Mouse (Mus musculus) heart, embryonic 13.5 days (tissue): ENCODE data around the gene Pex11b. TPM values are rescaled to one million over a fixed set of nuclear protein-coding genes. Genes with fewer than 3 reads are reported as not detected.

Experiments used
- ATAC-seq: fragments of 200-750 bp; cut with Nextera tagmentation; 2 replicates; pipeline ENCODE4 v1.8.0; 2017; ENCODE audit warnings: moderate TSS enrichment; ENCODE audit not compliant: insufficient number of reproducible peaks, low FRiP score, low TSS enrichment; ENCODE audit errors: extremely low read depth
- H3K27ac ChIP-seq: fragments of 300-500 bp; sonication (generic); replicated peaks from 2 replicates; pipeline ENCODE4 v1.5.1; 2015; ENCODE audit warnings: moderate library complexity, mild to moderate bottlenecking, inconsistent platforms
- H3K27me3 ChIP-seq: fragments of 300-500 bp; sonication (generic); replicated peaks from 2 replicates; pipeline ENCODE4 v1.6.1; 2015; ENCODE audit warnings: mild to moderate bottlenecking, inconsistent platforms
- H3K36me3 ChIP-seq: fragments of 300-500 bp; sonication (generic); 2 replicates; pipeline ENCODE4 v1.6.1; 2015; ENCODE audit warnings: mild to moderate bottlenecking, inconsistent platforms
- H3K4me1 ChIP-seq: fragments of 300-500 bp; sonication (generic); 2 replicates; pipeline ENCODE4 v1.6.1; 2015; ENCODE audit warnings: inconsistent platforms
- H3K4me2 ChIP-seq: fragments of 300-500 bp; sonication (generic); 2 replicates; pipeline ENCODE4 v1.6.1; 2015; ENCODE audit warnings: inconsistent platforms, mild to moderate bottlenecking, moderate library complexity
- H3K4me3 ChIP-seq: fragments of 300-500 bp; sonication (generic); 2 replicates; pipeline ENCODE4 v1.5.1; 2015; ENCODE audit warnings: moderate library complexity, mild to moderate bottlenecking, inconsistent platforms
- H3K9ac ChIP-seq: fragments of 300-500 bp; sonication (generic); 2 replicates; pipeline ENCODE4 v1.6.1; 2015; ENCODE audit warnings: inconsistent platforms, mild to moderate bottlenecking, moderate library complexity
- H3K9me3 ChIP-seq: fragments of 300-500 bp; sonication (generic); 2 replicates; pipeline ENCODE4 v1.6.1; 2016; ENCODE audit warnings: inconsistent platforms
- WGBS: fragments of 180-500 bp; shearing (Covaris S2); methylation state at CpG from one replicate; pipeline ENCODE4 v1.1.7; 2015; ENCODE audit warnings: mixed read lengths; 5-methylcytosine and 5-hydroxymethylcytosine counted together
- polyA plus RNA-seq: library from polyadenylated mRNA; unstranded; fragments of >200 nt; fragmentation: Nextera tagmentation; extraction: Ambion mirVana; gene quantifications from 2 replicates; pipeline ENCODE4 v1.2.1, GENCODE M21; 2015

The Pex11b gene
- polyA plus RNA-seq, 1 experiment from 2014 or later, result 35.8 TPM

DNA sequence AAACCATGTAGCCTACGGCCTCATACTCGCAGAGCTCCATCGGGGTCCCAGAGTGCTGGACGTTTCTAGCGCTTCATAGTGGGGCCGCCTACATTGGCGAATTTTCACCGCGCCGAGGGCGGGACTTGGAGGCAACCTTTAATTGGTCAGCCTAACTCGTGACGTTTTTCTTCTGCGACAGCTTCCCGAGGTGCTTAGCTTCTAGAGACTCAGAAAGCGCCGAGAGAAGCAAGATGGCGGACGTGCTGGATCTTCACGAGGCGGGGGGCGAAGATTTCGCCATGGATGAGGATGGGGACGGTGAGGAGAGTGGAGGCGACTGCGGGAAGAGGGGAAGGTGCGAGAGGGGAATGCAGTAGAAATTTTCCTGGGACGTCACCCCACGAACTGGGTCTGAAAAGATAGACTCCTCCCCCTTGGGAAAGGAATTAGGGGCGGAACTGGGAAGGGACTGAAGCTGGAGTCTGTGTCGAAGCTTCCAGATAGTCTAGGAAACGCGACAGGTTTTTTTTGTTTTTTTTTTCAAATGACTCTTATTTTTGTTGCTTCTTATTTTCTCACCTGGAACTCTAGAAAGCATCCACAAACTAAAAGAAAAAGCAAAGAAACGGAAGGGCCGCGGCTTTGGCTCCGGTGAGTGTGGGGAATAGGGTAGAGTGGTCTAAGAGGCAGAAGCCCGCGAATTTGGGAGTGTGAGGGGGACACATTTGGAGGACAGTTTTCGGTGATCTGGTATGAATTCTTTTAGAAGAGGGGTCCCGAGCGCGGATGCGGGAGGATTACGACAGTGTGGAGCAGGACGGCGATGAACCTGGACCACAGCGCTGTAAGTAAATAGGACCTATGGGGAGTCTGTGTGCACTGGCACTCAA lies 5.2 kb upstream of the Pex11b start, which contains the start of gene Rbm8a:
Gene Rbm8a, plus strand, starts transcription at position 205 of the 872 bp plus-strand sequence.
- Histone ChIP-seq H3K9ac (peak within 1 kb of the TSS; percentile 90), H3K4me2 (peak within 1 kb of the TSS; percentile 89), H3K27ac (peak within 1 kb of the TSS; percentile 82), H3K4me3 (peak within 1 kb of the TSS; percentile 78), H3K4me1 (peaks cover 25% of the 10 kb centered on the region), H3K27me3 (no peaks in the 10 kb centered on the region), H3K36me3 (peaks cover 60% of the 10 kb centered on the region), H3K9me3 (no peaks in the 10 kb centered on the region)
- WGBS, result under 1% methylated on average over 48 of the region's 48 CpGs
- peak; percentile 88 for ATAC-seq

DNA sequence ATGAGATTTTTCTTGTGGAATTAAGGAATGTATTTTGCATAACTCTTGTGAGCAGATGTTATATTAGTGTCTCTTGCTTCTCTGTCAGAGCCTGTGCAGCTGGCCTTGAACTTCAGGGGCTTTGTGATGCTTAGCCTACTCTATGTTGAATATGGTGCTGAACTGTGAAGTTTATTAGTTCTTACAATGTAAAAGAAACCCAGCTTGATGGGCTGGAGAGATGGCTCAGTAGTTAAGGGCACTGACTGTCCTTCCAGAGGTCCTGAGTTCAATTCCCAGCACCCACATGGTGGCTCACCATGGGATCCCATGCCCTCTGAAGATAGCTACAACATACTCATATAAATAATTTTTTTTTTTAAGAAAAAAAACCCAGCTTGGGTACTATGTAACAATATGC lies 3.1 kb upstream of the Pex11b start:
- H3K4me2 ChIP-seq, result no peak overlapping the region
- H3K9ac ChIP-seq, result no peak overlapping the region
- no peak for ATAC-seq
- no peaks in the 10 kb centered on the region for H3K9me3 ChIP-seq
- H3K4me3 ChIP-seq, result no peak overlapping the region
- no peaks in the 10 kb centered on the region for H3K27me3 ChIP-seq
- peaks cover 40% of the 10 kb centered on the region for H3K4me1 ChIP-seq
- peaks cover 44% of the 10 kb centered on the region for H3K36me3 ChIP-seq
- no peak overlapping the region for H3K27ac ChIP-seq

DNA sequence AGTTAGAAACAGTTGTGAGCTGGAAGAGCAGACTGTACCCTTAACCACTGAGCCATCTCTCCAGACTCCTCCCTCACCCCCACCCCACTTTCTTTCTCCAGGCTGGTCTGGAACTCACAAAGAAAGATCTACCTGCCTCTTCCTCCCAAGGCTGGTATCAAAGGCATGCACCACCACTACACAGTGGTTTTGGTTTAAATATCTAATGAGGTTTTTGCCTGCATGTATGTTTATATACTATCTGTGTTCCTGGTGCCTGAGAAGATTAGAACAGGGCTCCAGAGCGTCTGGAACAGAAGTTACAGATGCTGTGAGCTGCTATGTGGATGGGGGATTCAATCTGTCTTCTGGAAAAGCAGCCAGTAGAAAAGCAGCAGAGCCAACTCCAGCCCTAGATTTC lies 1.2 kb upstream of the Pex11b start:
- no peak overlapping the region for H3K4me2 ChIP-seq
- 36% methylated on average over 1 of the region's 1 CpGs for WGBS
- H3K27me3 ChIP-seq, result no peaks in the 10 kb centered on the region
- H3K27ac ChIP-seq, result no peak overlapping the region
- H3K9me3 ChIP-seq, result no peaks in the 10 kb centered on the region
- H3K9ac ChIP-seq, result no peak overlapping the region
- no peak for ATAC-seq
- peaks cover 53% of the 10 kb centered on the region for H3K36me3 ChIP-seq
- H3K4me3 ChIP-seq, result no peak overlapping the region
- H3K4me1 ChIP-seq, result peaks cover 37% of the 10 kb centered on the region

DNA sequence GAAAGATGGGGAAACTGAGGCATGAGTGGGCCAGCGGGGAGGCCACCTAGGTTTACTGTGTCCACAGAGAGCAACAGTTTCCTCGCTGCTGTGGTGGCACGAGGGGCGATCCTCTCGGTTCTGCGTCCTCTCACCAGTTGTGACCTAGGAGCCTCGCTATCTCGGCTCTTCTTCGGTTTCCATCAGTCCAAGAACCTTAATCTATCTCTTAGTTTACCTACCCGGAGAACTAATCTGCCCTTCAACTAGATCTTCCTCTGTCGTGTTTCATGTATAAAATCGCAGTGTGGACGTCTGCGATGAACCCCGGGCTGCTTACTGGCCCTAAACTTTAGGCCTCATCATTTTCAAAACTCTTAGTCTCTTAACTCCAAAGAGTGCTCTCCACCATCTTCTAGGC lies 730 bp downstream of the Pex11b start:
- H3K27ac ChIP-seq, result peak overlapping the region; percentile 78
- H3K9me3 ChIP-seq, result no peaks in the 10 kb centered on the region
- H3K4me3 ChIP-seq, result peak overlapping the region; percentile 81
- H3K36me3 ChIP-seq, result peaks cover 68% of the 10 kb centered on the region
- ATAC-seq, result no peak
- 7% methylated on average over 15 of the region's 15 CpGs for WGBS
- H3K9ac ChIP-seq, result peak overlapping the region; percentile 97
- H3K4me2 ChIP-seq, result peak overlapping the region; percentile 90
- H3K4me1 ChIP-seq, result peaks cover 29% of the 10 kb centered on the region
- no peaks in the 10 kb centered on the region for H3K27me3 ChIP-seq

DNA sequence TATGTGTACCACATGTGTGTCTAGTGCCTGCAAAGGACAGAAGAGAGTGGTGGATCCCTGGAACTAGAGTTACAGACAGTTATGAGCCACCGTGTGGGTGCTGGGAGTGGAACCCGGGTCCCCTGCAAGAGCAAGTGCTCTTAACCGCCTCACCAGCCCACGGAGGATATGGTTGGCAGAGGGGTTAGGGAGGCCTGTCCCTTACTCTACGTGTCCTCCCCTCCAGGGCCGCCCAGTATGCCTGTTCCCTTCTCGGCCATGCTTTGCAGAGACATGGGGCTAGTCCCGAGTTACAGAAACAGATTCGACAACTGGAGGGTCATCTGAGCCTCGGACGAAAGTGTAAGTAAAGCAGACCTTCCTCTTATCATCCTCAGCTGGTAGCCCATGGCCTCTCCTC lies 1.3 kb downstream of the Pex11b start:
- no peak for ATAC-seq
- Histone ChIP-seq H3K9ac (peak overlapping the region; percentile 97), H3K27me3 (no peaks in the 10 kb centered on the region), H3K4me3 (peak overlapping the region; percentile 81), H3K4me2 (peak overlapping the region; percentile 90), H3K27ac (no peak overlapping the region), H3K9me3 (no peaks in the 10 kb centered on the region), H3K4me1 (peaks cover 24% of the 10 kb centered on the region), H3K36me3 (peaks cover 68% of the 10 kb centered on the region)
- 60% methylated on average over 11 of the region's 11 CpGs for WGBS

DNA sequence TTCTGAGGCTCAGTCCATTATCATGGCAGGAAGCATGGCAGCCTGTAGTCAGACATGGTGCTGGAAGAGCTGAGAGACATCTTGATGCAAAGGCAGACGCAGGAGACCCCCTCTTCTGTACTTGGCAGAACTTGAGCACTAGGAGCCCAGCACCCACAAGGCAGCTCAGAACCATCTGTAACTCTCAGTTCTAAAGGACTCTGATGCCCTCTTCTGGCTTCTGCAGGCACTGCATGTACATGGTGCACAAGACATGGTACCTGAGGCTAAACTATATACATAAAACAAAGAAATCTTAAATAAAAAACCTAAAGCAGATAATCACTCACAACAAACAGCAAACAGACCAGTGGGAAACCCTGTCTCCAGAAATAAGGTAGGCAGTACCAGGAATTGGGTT lies 4.0 kb downstream of the Pex11b start:
- H3K4me3 ChIP-seq, result no peak overlapping the region
- H3K27me3 ChIP-seq, result no peaks in the 10 kb centered on the region
- 72% methylated on average over 1 of the region's 1 CpGs for WGBS
- H3K9me3 ChIP-seq, result no peaks in the 10 kb centered on the region
- ATAC-seq, result no peak
- H3K27ac ChIP-seq, result no peak overlapping the region
- H3K9ac ChIP-seq, result no peak overlapping the region
- H3K4me2 ChIP-seq, result no peak overlapping the region
- peaks cover 62% of the 10 kb centered on the region for H3K36me3 ChIP-seq
- peaks cover 22% of the 10 kb centered on the region for H3K4me1 ChIP-seq

DNA sequence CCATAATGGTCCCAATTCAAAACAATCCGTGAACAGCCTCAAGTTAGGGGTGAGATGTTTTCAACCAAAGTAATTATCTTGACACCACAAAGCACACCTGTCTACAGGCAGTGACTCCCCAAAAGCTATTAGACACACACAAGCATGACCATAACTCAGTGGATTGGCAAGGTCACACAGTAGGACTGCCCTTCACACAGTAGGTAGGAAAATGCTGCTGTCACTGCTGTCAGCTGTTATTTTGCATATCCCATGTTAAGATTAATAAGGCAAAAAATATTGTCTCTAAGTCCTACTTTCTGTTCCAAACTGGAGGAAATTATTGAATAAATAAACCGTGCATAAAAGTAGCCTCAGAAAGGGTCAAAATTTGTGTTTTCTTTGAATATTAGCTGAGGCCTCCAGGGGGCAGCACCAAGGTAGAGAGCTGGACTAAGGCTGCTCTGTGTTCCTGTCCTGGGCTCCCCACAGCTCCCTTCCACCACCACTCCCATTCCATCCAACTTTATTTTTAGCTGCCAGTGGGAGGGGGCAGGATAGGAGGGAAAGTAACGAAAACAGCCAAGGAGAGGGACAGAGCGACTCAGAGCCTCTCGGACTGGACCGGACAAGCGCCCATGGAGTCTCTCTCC lies 10.0 kb downstream of the Pex11b start, which contains the start of gene Itga10:
Gene Itga10, plus strand, starts transcription at position 567 of the 632 bp plus-strand sequence.
- H3K27ac ChIP-seq, result no peak within 1 kb of the TSS
- H3K9ac ChIP-seq, result no peak within 1 kb of the TSS
- peak within 1 kb of the TSS; percentile 10; the same call in 1 of the 2 replicates for H3K4me3 ChIP-seq

DNA sequence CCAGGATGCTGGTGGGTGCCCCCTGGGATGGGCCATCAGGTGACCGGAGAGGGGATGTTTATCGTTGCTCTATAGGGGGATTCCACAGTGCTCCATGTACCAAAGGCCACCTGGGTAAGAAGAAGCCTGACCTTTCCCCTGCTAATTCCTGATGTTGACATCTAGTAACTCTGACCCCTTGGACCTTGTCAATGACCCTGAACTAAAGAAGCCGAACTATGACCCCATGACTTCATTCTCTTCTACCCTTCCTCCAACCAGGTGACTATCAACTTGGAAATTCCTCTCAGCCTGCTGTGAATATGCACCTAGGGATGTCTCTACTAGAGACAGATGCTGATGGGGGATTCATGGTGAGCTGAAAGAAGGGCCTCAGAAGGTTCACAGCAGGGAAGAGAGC lies 12.2 kb downstream of the Pex11b start:
- Histone ChIP-seq H3K4me2 (no peak overlapping the region), H3K4me1 (peaks cover 18% of the 10 kb centered on the region), H3K4me3 (no peak overlapping the region), H3K27ac (no peak overlapping the region), H3K27me3 (no peaks in the 10 kb centered on the region), H3K9ac (no peak overlapping the region), H3K36me3 (peaks cover 22% of the 10 kb centered on the region), H3K9me3 (no peaks in the 10 kb centered on the region)
- WGBS, result 89% methylated on average over 3 of the region's 3 CpGs
- ATAC-seq, result no peak

More for the DNA sequence above, 10.0 kb downstream of the Pex11b start, which contains the start of gene Itga10:
- Histone ChIP-seq H3K4me2 (peak within 1 kb of the TSS; percentile 48), H3K9me3 (no peaks in the 10 kb centered on the region), H3K36me3 (peaks cover 40% of the 10 kb centered on the region), H3K4me1 (peaks cover 13% of the 10 kb centered on the region), H3K27me3 (no peaks in the 10 kb centered on the region)
- WGBS, result 47% methylated on average over 7 of the region's 7 CpGs
- ATAC-seq, result no peak; the same call in 1 of the 2 replicates

DNA sequence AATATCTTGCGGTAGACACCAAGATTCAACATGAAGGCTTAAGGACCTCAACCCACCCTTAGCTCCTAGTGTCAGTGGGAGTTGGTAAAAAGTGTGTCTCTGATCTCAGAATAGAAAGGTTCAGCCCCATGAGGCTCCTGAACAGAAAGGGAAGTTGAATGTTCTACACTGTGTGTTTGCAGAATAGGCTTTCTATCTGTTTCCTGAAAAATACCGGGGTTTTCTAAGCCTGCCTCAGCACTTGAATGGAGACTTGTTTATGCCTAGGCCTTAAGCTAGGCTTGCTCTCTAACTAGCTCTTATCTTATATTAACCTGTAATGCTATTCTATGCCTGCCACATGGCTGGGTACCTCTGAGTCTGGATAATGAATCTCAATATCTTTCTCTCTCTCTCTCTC lies 25.7 kb downstream of the Pex11b start:
- H3K9ac ChIP-seq, result no peak overlapping the region
- ATAC-seq, result no peak
- no peak overlapping the region for H3K4me2 ChIP-seq

DNA sequence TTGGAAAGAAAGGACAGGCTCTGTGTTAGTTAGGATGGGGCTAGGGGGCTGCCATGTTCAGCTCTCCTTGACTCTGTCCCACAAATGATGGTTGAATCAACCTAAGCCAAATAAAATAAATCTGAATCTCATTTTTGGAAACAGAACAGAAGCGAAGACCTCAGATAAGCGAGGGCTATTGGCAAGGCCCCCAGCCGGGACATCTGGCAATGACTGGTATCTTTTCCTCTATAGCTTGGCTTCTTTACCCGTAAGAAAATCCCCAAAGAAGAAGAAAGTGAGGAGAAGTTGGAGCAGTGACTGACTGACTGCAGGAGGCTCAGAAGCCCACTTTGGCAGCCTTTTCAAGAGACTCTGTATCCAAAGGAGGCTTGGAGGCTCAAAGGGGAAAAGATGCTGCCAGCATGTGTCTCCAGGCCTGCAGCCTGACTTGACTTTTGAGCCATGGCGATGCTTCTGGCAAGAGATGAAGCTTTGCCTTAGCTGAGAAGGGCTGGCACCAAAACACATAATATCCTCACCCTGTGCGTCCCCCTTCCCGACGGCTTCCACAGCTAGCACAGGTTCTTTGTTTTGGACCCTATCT lies 27.6 kb downstream of the Pex11b start:
- peaks cover 8% of the 10 kb centered on the region for H3K4me1 ChIP-seq
- no peaks in the 10 kb centered on the region for H3K9me3 ChIP-seq
- H3K4me2 ChIP-seq, result peak overlapping the region; percentile 71
- no peak for ATAC-seq
- peak overlapping the region; percentile 24; the same call in 1 of the 2 replicates for H3K9ac ChIP-seq
- no peak overlapping the region for H3K4me3 ChIP-seq
- WGBS, result 42% methylated on average over 8 of the region's 8 CpGs
- no peaks in the 10 kb centered on the region for H3K36me3 ChIP-seq
- H3K27ac ChIP-seq, result peak overlapping the region; percentile 9; the same call in 1 of the 2 replicates
- H3K27me3 ChIP-seq, result peaks cover 4% of the 10 kb centered on the region; the same call in 1 of the 2 replicates

More for the DNA sequence above, 25.7 kb downstream of the Pex11b start:
- no peak overlapping the region for H3K4me3 ChIP-seq
- no peaks in the 10 kb centered on the region for H3K9me3 ChIP-seq
- 72% methylated on average over 2 of the region's 2 CpGs for WGBS
- H3K4me1 ChIP-seq, result peaks cover 8% of the 10 kb centered on the region
- no peaks in the 10 kb centered on the region for H3K36me3 ChIP-seq
- H3K27ac ChIP-seq, result no peak overlapping the region
- H3K27me3 ChIP-seq, result peaks cover 4% of the 10 kb centered on the region; the same call in 1 of the 2 replicates
